In the genomic region with DNA sequence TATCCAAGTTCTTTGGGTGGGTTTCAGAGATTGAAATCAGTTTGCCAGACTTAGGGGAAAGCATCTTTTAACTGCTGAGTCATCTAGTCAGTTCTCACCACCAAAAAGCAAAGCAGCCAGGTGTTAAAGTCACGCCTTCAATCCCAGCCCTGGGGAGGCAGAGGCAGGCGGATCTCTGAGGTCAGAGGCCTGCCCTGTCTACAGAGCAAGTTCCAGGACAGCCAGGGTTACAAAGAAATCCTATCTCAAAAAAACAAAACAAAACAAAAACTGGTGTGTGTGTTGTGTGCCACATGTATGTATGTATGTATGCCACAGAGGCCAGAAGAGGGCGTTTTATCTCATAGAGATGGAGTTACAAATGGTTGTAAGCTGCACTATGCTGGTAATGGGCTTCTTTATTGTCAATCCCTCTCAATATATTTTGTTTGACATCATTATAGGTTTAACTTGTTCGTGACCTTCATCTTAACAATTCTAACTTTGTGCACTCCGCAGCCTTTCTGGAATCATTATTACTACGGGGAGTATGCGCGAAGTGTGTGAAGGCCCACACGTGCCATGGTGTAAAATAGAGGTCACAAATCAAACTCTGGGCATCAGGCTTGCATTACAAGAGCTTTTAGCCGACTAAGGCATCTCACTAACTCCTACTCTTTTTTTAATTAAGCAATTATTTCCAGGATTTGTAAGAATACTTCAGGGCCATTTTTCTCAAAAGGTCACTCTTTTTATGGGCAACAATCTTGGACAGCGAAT, we compare ENCODE assay signal across 8 mouse cellular contexts. TPM values are rescaled to one million over a fixed set of nuclear protein-coding genes. Genes with fewer than 3 reads are reported as not detected.
DNase-seq lines count a peak whose midpoint lies in the region; ATAC-seq and TF ChIP-seq lines count a peak whose summit lies in the region.

No protein-coding gene starts in this region.

- no peaks in the 10 kb centered on the region for H3K9me3 ChIP-seq in hindbrain, embryonic 11.5 days (ENCODE audit: control insufficient read depth, low read length)
- H3K9me3 ChIP-seq in midbrain, embryonic 11.5 days (ENCODE audit: control insufficient read depth, low read length), result no peaks in the 10 kb centered on the region

- peak overlapping the region; percentile 84 for H3K27ac ChIP-seq in heart, adult 2 months
- H3K27ac ChIP-seq in hindbrain, embryonic 11.5 days (ENCODE audit: low read depth, low read length), result peak overlapping the region; percentile 74
- peak overlapping the region; percentile 59; the same call in 1 of the 2 replicates for H3K27ac ChIP-seq in midbrain, embryonic 11.5 days (ENCODE audit: low read depth, low read length)

- peak overlapping the region; percentile 45 for H3K4me2 ChIP-seq in hindbrain, embryonic 11.5 days (replicated peaks; ENCODE audit: low read depth, low read length)
- H3K4me2 ChIP-seq in midbrain, embryonic 11.5 days, result peak overlapping the region; percentile 72

- H3K9ac ChIP-seq in heart, adult 2 months (ENCODE audit: low read depth, low read length), result peak overlapping the region; percentile 47
- H3K9ac ChIP-seq in hindbrain, embryonic 11.5 days (ENCODE audit: low read depth, low read length), result peak overlapping the region; percentile 66
- H3K9ac ChIP-seq in midbrain, embryonic 11.5 days (ENCODE audit: low read length), result peak overlapping the region; percentile 66

- TF ChIP-seq EP300 in heart, adult 2 months (IDR thresholded peaks at IDR 0.05; ENCODE audit: insufficient read depth, low read depth, low read length), result no peak

- DNase-seq in heart, adult 2 months, result no peak
- no peak for DNase-seq in heart, adult 9 months (ENCODE audit: low spot score in 2 of 2)
- DNase-seq in A20 (ENCODE audit: low read depth, low spot score), result peak; percentile 74
- DNase-seq in c-Kit-positive CD71-positive TER-119-positive erythroid progenitor cells, embryonic 14.5 days (ENCODE audit: low spot score), result peak; percentile 13
- peak; percentile 12 for DNase-seq in hindbrain, embryonic 11.5 days (ENCODE audit: low spot score)
- no peak for DNase-seq in midbrain, embryonic 11.5 days (ENCODE audit: low spot score, missing footprints)
- DNase-seq in spleen, adult 12 weeks (ENCODE audit: low spot score), result no peak
- no peak for DNase-seq in right cerebral cortex, postnatal 36 days (ENCODE audit: low spot score in 2 of 2)

- no peak for TF ChIP-seq POLR2A in heart, adult 2 months (IDR thresholded peaks at IDR 0.05; ENCODE audit: insufficient read depth, low read depth, low read length)

- no peaks in the 10 kb centered on the region for H3K27me3 ChIP-seq in heart, adult 2 months (ENCODE audit: control insufficient read depth, insufficient read depth, low read length)
- no peaks in the 10 kb centered on the region for H3K27me3 ChIP-seq in hindbrain, embryonic 11.5 days (ENCODE audit: control insufficient read depth, insufficient read depth, low read length)
- H3K27me3 ChIP-seq in midbrain, embryonic 11.5 days (ENCODE audit: control insufficient read depth, insufficient read depth, low read length), result no peaks in the 10 kb centered on the region

- peaks cover 4% of the 10 kb centered on the region; the same call in 1 of the 2 replicates for H3K36me3 ChIP-seq in heart, adult 2 months (ENCODE audit: control insufficient read depth, insufficient read depth, low read length)
- H3K36me3 ChIP-seq in hindbrain, embryonic 11.5 days (ENCODE audit: control insufficient read depth, insufficient read depth, low read length), result no peaks in the 10 kb centered on the region
- 0 out of 2 replicates have a peak, but pooled peaks cover 2% of the 10 kb centered on the region for H3K36me3 ChIP-seq in midbrain, embryonic 11.5 days (ENCODE audit: control insufficient read depth, insufficient read depth, low read length)

- peak; percentile 50 for ATAC-seq in hindbrain, embryonic 11.5 days (ENCODE audit: low FRiP score)
- peak; percentile 49 for ATAC-seq in midbrain, embryonic 11.5 days (ENCODE audit: low FRiP score)

- peaks cover 1% of the 10 kb centered on the region; the same call in 1 of the 2 replicates for H3K4me1 ChIP-seq in heart, adult 2 months (ENCODE audit: control insufficient read depth, insufficient read depth, low read length)
- H3K4me1 ChIP-seq in hindbrain, embryonic 11.5 days (replicated peaks; ENCODE audit: control insufficient read depth, insufficient read depth, low read length), result no peaks in the 10 kb centered on the region
- peaks cover 7% of the 10 kb centered on the region for H3K4me1 ChIP-seq in midbrain, embryonic 11.5 days (ENCODE audit: control insufficient read depth, insufficient read depth, low read length)

- TF ChIP-seq CTCF in heart, adult 2 months (IDR thresholded peaks at IDR 0.05), result no peak

- 59% methylated on average over 11 of the region's 11 CpGs for WGBS in heart, adult 2 months
- WGBS in hindbrain, embryonic 11.5 days, result 53% methylated on average over 11 of the region's 11 CpGs
- 57% methylated on average over 11 of the region's 11 CpGs for WGBS in midbrain, embryonic 11.5 days

- no peaks in the 10 kb centered on the region for H3K79me2 ChIP-seq in heart, adult 2 months (replicated peaks; ENCODE audit: control insufficient read depth, insufficient read depth, low read length)

- intact Hi-C loops in heart, adult 2 months (cut with DNase I), result loop anchor here (2.0 to 10.0 kb wide), 3 partner anchors 42 to 692 kb away; a partner anchor contains a TSS

- H3K4me3 ChIP-seq in heart, adult 2 months, result peak overlapping the region; percentile 86
- H3K4me3 ChIP-seq in hindbrain, embryonic 11.5 days (ENCODE audit: low read depth, low read length), result peak overlapping the region; percentile 72
- H3K4me3 ChIP-seq in midbrain, embryonic 11.5 days (ENCODE audit: low read depth, low read length), result peak overlapping the region; percentile 94

RNA-seq across cellular contexts. Expression of a gene that starts 0.6 kb away (rescaled TPM):
- 1 to 10 TPM; 8.7 to 8.8 TPM for total RNA-seq in heart, adult 2 months (2021)
- 4.9 and 6.4 TPM in 2 replicates for polyA plus RNA-seq in heart, adult 2 months (2012; rRNA removed)
- polyA plus RNA-seq in hindbrain, embryonic 11.5 days (2014; fragmentation: Nextera tagmentation; extraction: Ambion mirVana), result 17.5 and 27.3 TPM in 2 replicates
- polyA plus RNA-seq in midbrain, embryonic 11.5 days (2014; fragmentation: Nextera tagmentation; extraction: Ambion mirVana), result 16.8 and 17.1 TPM in 2 replicates

RNA-seq across cellular contexts. Expression of a gene that starts 41.1 kb away (rescaled TPM):
- 1 to 10 TPM; 4.9 to 6.7 TPM for total RNA-seq in heart, adult 2 months (2021)
- 2.5 and 4.2 TPM in 2 replicates for polyA plus RNA-seq in heart, adult 2 months (2012; rRNA removed)
- 62.0 and 69.1 TPM in 2 replicates for polyA plus RNA-seq in hindbrain, embryonic 11.5 days (2014; fragmentation: Nextera tagmentation; extraction: Ambion mirVana)
- polyA plus RNA-seq in midbrain, embryonic 11.5 days (2014; fragmentation: Nextera tagmentation; extraction: Ambion mirVana), result 68.7 and 80.1 TPM in 2 replicates

RNA-seq across cellular contexts. Expression of a gene that starts 53.8 kb away (rescaled TPM):
- not detected for total RNA-seq in heart, adult 2 months (2021)
- not detected in 2 replicates for polyA plus RNA-seq in heart, adult 2 months (2012; rRNA removed)
- polyA plus RNA-seq in hindbrain, embryonic 11.5 days (2014; fragmentation: Nextera tagmentation; extraction: Ambion mirVana), result not detected in 2 replicates
- polyA plus RNA-seq in midbrain, embryonic 11.5 days (2014; fragmentation: Nextera tagmentation; extraction: Ambion mirVana), result 0.11 TPM in 1 of 2 replicates, not detected in the other

Comparison
In these comparisons a context has a peak if more than half of its experiments do, and no peak if none do; other contexts are left out.
1. DNase-seq: peak in A20 (single experiment), c-Kit-positive CD71-positive TER-119-positive erythroid progenitor cells, embryonic 14.5 days (single experiment) and hindbrain, embryonic 11.5 days (single experiment); none in heart, adult 2 months (0 of 2), heart, adult 9 months (0 of 2), midbrain, embryonic 11.5 days (single experiment), spleen, adult 12 weeks (single experiment) and right cerebral cortex, postnatal 36 days (0 of 2).
2. RNA of a gene that starts 41.1 kb away (polyA plus RNA-seq): 68.7 to 80.1 TPM in midbrain, embryonic 11.5 days and 62.0 to 69.1 TPM in hindbrain, embryonic 11.5 days; 2.5 to 4.2 TPM in heart, adult 2 months; every median in the first group is over 10 times any median in the second.
3. Peak in every context shown above with its lines, with median percentiles within 50 percentile points of each other: H3K27ac ChIP-seq, H3K4me3 ChIP-seq and H3K9ac ChIP-seq.